Comparison of ENCODE assay signal across 17 mouse cellular contexts in genomic region chr10:37286305-37286704, GRCm38 (mm10).
A peak's percentile ranks its signal among the peaks of the same experiment; 100 is the strongest.
DNase-seq lines count a peak whose midpoint lies in the region; ATAC-seq and TF ChIP-seq lines count a peak whose summit lies in the region.
"Had no signal": no experiment of that assay in that cellular context is flagged by ENCODE, and none has a peak within 500 bp of the region (broad histone marks: within the 10 kb centered on the region; RNA-seq: fewer than 3 reads in every experiment).

No protein-coding gene starts in this region.

- DNase-seq in kidney, adult 8-10 months: no peak
- no peak for DNase-seq in liver, embryonic 14.5 days (ENCODE audit: low read depth in 3 of 3, low spot score in 3 of 3)
- peak; percentile 66 for DNase-seq in midbrain, embryonic 11.5 days (ENCODE audit: low spot score, missing footprints)
- no peak for DNase-seq in frontal cortex, postnatal 36 days (ENCODE audit: low spot score in 2 of 2)
- DNase-seq: adrenal gland, adult 2 months; adrenal gland, postnatal 25 days; cerebellum, adult 18-20 months; cerebellum, adult 9-11 months; cerebellum, postnatal 36 days; gastrocnemius, postnatal 14 days had no signal

- no peaks in the 10 kb centered on the region for H3K4me1 ChIP-seq in kidney, embryonic 15.5 days
- peaks cover 0 to 6% of the 10 kb centered on the region in 2 experiments; a peak in 2 of 4 replicates for H3K4me1 ChIP-seq in liver, embryonic 14.5 days (replicated peaks; ENCODE audit: control insufficient read depth in 2 of 2, insufficient read depth in 2 of 2, low read length in 1 of 2)
- peaks cover 15% of the 10 kb centered on the region for H3K4me1 ChIP-seq in liver, embryonic 12.5 days
- no peaks in the 10 kb centered on the region for H3K4me1 ChIP-seq in midbrain, embryonic 11.5 days (ENCODE audit: control insufficient read depth, insufficient read depth, low read length)
- no peaks in the 10 kb centered on the region for H3K4me1 ChIP-seq in midbrain, embryonic 13.5 days (replicated peaks)
- H3K4me1 ChIP-seq: embryonic facial prominence, embryonic 13.5 days; forebrain, embryonic 12.5 days; heart, embryonic 12.5 days had no signal

- WGBS in kidney, embryonic 15.5 days: 70% methylated on average over 5 of the region's 5 CpGs
- WGBS in liver, embryonic 14.5 days (ENCODE audit: insufficient replicate concordance): 79% methylated on average over 5 of the region's 5 CpGs
- 69% methylated on average over 5 of the region's 5 CpGs for WGBS in liver, embryonic 12.5 days (ENCODE audit: insufficient replicate concordance)
- WGBS in midbrain, embryonic 11.5 days: 95% methylated on average over 5 of the region's 5 CpGs
- 94% methylated on average over 5 of the region's 5 CpGs for WGBS in midbrain, embryonic 13.5 days

- H3K36me3 ChIP-seq in kidney, embryonic 15.5 days: no peaks in the 10 kb centered on the region
- H3K36me3 ChIP-seq in liver, embryonic 14.5 days (replicated peaks; ENCODE audit: control insufficient read depth, insufficient read depth, low read depth): no peaks in the 10 kb centered on the region
- H3K36me3 ChIP-seq in liver, embryonic 12.5 days: no peaks in the 10 kb centered on the region
- H3K36me3 ChIP-seq in midbrain, embryonic 11.5 days (ENCODE audit: control insufficient read depth, insufficient read depth, low read length): no peaks in the 10 kb centered on the region
- H3K36me3 ChIP-seq in midbrain, embryonic 13.5 days: no peaks in the 10 kb centered on the region
- H3K36me3 ChIP-seq: embryonic facial prominence, embryonic 13.5 days; forebrain, embryonic 12.5 days; heart, embryonic 12.5 days had no signal

- no peaks in the 10 kb centered on the region for H3K9me3 ChIP-seq in kidney, embryonic 15.5 days (replicated peaks)
- no peaks in the 10 kb centered on the region for H3K9me3 ChIP-seq in liver, embryonic 14.5 days (ENCODE audit: control insufficient read depth, low read length)
- no peaks in the 10 kb centered on the region for H3K9me3 ChIP-seq in liver, embryonic 12.5 days (replicated peaks)
- no peaks in the 10 kb centered on the region for H3K9me3 ChIP-seq in midbrain, embryonic 11.5 days (ENCODE audit: control insufficient read depth, low read length)
- H3K9me3 ChIP-seq in midbrain, embryonic 13.5 days: no peaks in the 10 kb centered on the region
- H3K9me3 ChIP-seq: embryonic facial prominence, embryonic 13.5 days; forebrain, embryonic 12.5 days; heart, embryonic 12.5 days had no signal

- no peaks in the 10 kb centered on the region for H3K27me3 ChIP-seq in kidney, embryonic 15.5 days
- no peaks in the 10 kb centered on the region for H3K27me3 ChIP-seq in liver, embryonic 14.5 days (ENCODE audit: control insufficient read depth, insufficient read depth, low read length)
- no peaks in the 10 kb centered on the region for H3K27me3 ChIP-seq in liver, embryonic 12.5 days (replicated peaks)
- no peaks in the 10 kb centered on the region for H3K27me3 ChIP-seq in midbrain, embryonic 11.5 days (ENCODE audit: control insufficient read depth, insufficient read depth, low read length)
- no peaks in the 10 kb centered on the region for H3K27me3 ChIP-seq in midbrain, embryonic 13.5 days
- H3K27me3 ChIP-seq: embryonic facial prominence, embryonic 13.5 days; forebrain, embryonic 12.5 days; heart, embryonic 12.5 days had no signal

- H3K27ac ChIP-seq in kidney, embryonic 15.5 days: peak overlapping the region; percentile 37
- no peak overlapping the region for H3K27ac ChIP-seq in liver, embryonic 14.5 days
- H3K27ac ChIP-seq in liver, embryonic 12.5 days: no peak overlapping the region
- H3K27ac ChIP-seq in midbrain, embryonic 11.5 days (ENCODE audit: low read depth, low read length): no peak overlapping the region
- no peak overlapping the region for H3K27ac ChIP-seq in midbrain, embryonic 13.5 days
- H3K27ac ChIP-seq: embryonic facial prominence, embryonic 13.5 days; forebrain, embryonic 12.5 days had no signal

- TF ChIP-seq CTCF in liver, embryonic 14.5 days (IDR thresholded peaks at IDR 0.05; ENCODE audit: low read depth): no peak

- no peak overlapping the region for H3K4me2 ChIP-seq in kidney, embryonic 15.5 days
- H3K4me2 ChIP-seq in liver, embryonic 14.5 days (ENCODE audit: low read depth): no peak overlapping the region
- no peak overlapping the region for H3K4me2 ChIP-seq in liver, embryonic 12.5 days
- H3K4me2 ChIP-seq in midbrain, embryonic 11.5 days: no peak overlapping the region
- H3K4me2 ChIP-seq in midbrain, embryonic 13.5 days (replicated peaks): no peak overlapping the region
- H3K4me2 ChIP-seq: embryonic facial prominence, embryonic 13.5 days; forebrain, embryonic 12.5 days; heart, embryonic 12.5 days had no signal

- H3K4me3 ChIP-seq in kidney, embryonic 15.5 days (replicated peaks): no peak overlapping the region
- no peak overlapping the region for H3K4me3 ChIP-seq in liver, embryonic 14.5 days (ENCODE audit: insufficient read depth in 1 of 2, low read depth in 2 of 2, low read length in 2 of 2)
- no peak overlapping the region for H3K4me3 ChIP-seq in liver, embryonic 12.5 days
- H3K4me3 ChIP-seq in midbrain, embryonic 11.5 days (ENCODE audit: low read depth, low read length): no peak overlapping the region
- H3K4me3 ChIP-seq in midbrain, embryonic 13.5 days (replicated peaks): no peak overlapping the region
- H3K4me3 ChIP-seq: embryonic facial prominence, embryonic 13.5 days; forebrain, embryonic 12.5 days; heart, embryonic 12.5 days had no signal

- peak; percentile 56; the same call in 1 of the 2 replicates for ATAC-seq in kidney, embryonic 15.5 days (replicated peaks; ENCODE audit: low FRiP score)
- 0 out of 2 replicates have a peak, but pooled peaks have one; percentile 15 for ATAC-seq in liver, embryonic 14.5 days (ENCODE audit: insufficient read depth)
- ATAC-seq in liver, embryonic 12.5 days: no peak
- ATAC-seq in midbrain, embryonic 11.5 days (ENCODE audit: low FRiP score): no peak
- no peak for ATAC-seq in midbrain, embryonic 13.5 days
- ATAC-seq: forebrain, embryonic 16.5 days had no signal

- no peak for TF ChIP-seq EP300 in liver, embryonic 14.5 days (IDR thresholded peaks at IDR 0.05; ENCODE audit: low read depth)

- H3K9ac ChIP-seq in kidney, embryonic 15.5 days: no peak overlapping the region
- H3K9ac ChIP-seq in liver, embryonic 14.5 days (replicated peaks): no peak overlapping the region
- H3K9ac ChIP-seq in liver, embryonic 12.5 days: no peak overlapping the region
- no peak overlapping the region for H3K9ac ChIP-seq in midbrain, embryonic 11.5 days (ENCODE audit: low read length)
- no peak overlapping the region for H3K9ac ChIP-seq in midbrain, embryonic 13.5 days (replicated peaks)
- H3K9ac ChIP-seq: embryonic facial prominence, embryonic 13.5 days; forebrain, embryonic 12.5 days; heart, embryonic 12.5 days had no signal

Comparison
In these comparisons a context has a peak if more than half of its experiments do, and no peak if none do; other contexts are left out.
1. ATAC-seq: peak in kidney, embryonic 15.5 days (single experiment) and liver, embryonic 14.5 days (single experiment); none in liver, embryonic 12.5 days (single experiment), midbrain, embryonic 11.5 days (single experiment) and midbrain, embryonic 13.5 days (single experiment).